Mouse (Mus musculus) liver, embryonic 14.5 days (tissue): ENCODE measurements around the gene Dlg2.

Experiments
- CTCF ChIP-seq: IDR thresholded peaks from 2 replicates; pipeline ENCODE4 v1.5.1; 2016; ENCODE audit warnings: antibody characterized with exemption, low read depth, control low read depth
- EP300 ChIP-seq: IDR thresholded peaks from 2 replicates; pipeline ENCODE4 v1.6.1; 2016; ENCODE audit warnings: antibody characterized with exemption, low read depth

DNA sequence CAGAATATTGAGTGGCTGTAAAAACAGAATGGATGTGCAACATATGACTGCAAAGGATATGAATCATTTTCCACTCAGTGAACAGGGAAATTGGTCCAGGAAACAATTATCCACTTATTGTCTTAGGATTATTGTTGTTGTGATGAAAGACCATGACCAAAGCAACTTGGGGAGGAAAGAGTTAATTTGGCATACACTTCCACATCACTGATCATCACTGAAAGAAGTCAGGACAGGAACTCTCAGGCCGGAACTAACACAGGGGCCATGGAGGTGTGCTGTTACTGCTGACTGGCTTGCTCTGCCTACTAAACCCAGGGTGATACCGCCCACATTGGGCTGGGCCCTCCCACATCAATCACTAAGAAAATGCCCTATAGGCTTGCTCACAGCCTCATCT lies 1987.8 kb downstream of the Dlg2 start:
- TF ChIP-seq CTCF (no peak), EP300 (no peak)
